Mouse (Mus musculus) bone marrow macrophage, adult 2 months (primary cell): ENCODE data around the gene Supt3.

Experiments
- CTCF ChIP-seq: IDR thresholded peaks from 2 replicates; pipeline ENCODE4 v1.5.1; 2012; ENCODE audit warnings: low read depth, mild to moderate bottlenecking, low read length, moderate library complexity
- POLR2A ChIP-seq: IDR thresholded peaks from 2 replicates; pipeline ENCODE4 v1.6.1; 2012; ENCODE audit warnings: mild to moderate bottlenecking, low read depth, low read length, borderline replicate concordance

DNA sequence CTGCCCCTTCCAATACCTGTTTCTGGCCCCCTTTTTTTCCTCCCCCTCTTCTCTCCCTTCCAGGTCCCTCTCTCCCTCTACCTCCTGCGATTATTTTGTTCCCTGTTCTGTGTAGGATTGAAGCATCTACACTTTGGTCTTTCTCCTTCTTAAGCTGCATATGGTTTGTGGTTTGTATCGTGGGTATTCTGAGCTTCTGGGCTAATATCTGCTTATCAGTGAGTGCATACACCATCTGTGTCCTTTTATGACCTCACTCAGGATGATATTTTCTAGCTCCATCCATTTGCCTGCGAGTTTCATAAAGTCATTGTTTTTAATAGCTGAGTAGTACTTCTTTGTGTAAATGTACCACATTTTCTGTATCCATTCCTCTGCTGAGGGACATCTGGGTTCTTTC, 52.6 kb downstream of the Supt3 start:
- TF ChIP-seq CTCF = no peak
- no peak for TF ChIP-seq POLR2A
